Mouse (Mus musculus) liver, postnatal 0 days (tissue): Measurements from ENCODE around the gene Cflar.

Source experiments
- CTCF ChIP-seq: sonication (generic); IDR thresholded peaks from 2 replicates; pipeline ENCODE4 v1.5.1; 2016; ENCODE audit warnings: antibody characterized with exemption, low read depth
- EP300 ChIP-seq: IDR thresholded peaks from 2 replicates; pipeline ENCODE4 v1.6.1; 2016; ENCODE audit warnings: antibody characterized with exemption, low read depth, mild to moderate bottlenecking

DNA sequence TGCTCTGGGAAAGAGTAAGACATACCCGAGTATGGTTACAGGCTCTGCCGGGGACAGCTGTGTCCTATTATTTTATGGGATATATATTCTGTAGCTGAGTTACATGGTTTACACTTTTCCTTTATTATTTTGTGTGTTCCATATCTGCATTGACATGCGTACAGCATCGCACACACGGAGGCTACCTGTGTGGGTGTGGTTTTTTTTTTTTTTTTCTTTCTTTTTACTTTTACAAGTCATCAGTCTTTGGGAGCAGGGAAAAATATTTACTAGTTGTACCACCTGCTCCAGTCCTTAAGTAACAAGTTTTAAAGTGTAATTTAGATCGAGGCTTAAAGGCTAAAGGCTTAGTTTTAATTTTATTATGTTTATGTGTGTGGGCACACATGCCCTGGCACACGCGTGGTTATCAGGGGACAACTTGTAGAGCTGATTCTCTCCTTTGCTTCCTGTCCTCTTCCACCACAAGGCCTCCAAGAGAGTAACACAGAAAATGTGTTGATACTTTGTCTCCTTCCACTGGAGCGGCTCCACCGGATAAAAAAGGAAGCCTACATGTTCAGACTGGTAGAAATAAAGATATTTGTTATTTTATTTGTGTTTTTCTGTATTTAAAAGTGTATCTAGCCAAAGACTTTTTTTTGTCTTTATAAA is 470 bp upstream of the Cflar start:
- TF ChIP-seq CTCF (no peak), EP300 (no peak)
